Mouse (Mus musculus) brain, embryonic 14.5 days (tissue): ENCODE data around the gene Gbp2.
"Not testable (repeated sequence)": the region's sequence is repeated elsewhere in the genome, so short reads cannot be mapped to it uniquely, and the experiment has no call there.

Experiments used
- CTCF ChIP-seq: fragments of 200-500 bp; IDR thresholded peaks from 2 replicates; pipeline ENCODE4 v1.5.1; 2012; ENCODE audit warnings: inconsistent platforms, mild to moderate bottlenecking, moderate library complexity, borderline replicate concordance; ENCODE audit not compliant: insufficient read depth, insufficient read length; ENCODE audit errors: extremely low read depth
- POLR2A ChIP-seq: fragments of 200-500 bp; IDR thresholded peaks from 2 replicates; pipeline ENCODE4 v1.6.1; 2012; ENCODE audit warnings: mild to moderate bottlenecking, inconsistent platforms, borderline replicate concordance; ENCODE audit not compliant: poor library complexity, insufficient read depth, insufficient read length, severe bottlenecking; ENCODE audit errors: extremely low read depth

GRCm38 (mm10) chr3:142647836-142648235, 27.4 kb downstream of the Gbp2 start:
- not testable (repeated sequence) for TF ChIP-seq CTCF, POLR2A
